25 mouse cellular contexts compared by ENCODE assay signal in the genomic region with DNA sequence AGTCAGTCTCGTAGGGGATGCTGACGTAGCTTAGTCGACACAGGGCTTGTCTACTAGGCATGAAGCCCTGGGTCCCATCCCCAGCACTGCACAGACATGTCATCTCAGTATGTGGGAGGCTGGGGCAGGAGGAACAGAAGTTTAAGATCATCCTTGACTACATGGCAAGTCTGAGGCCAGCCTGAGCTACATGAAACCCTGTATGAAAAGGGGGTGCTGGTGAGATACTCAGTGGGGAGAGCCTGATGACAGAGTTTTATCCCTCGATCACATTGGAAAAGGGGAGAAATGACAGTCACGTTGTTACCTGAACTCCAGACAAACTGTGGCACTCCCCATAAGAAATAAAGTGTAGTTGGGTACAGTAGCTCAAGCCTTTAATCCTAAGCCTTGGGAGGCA. TPM values are rescaled to one million over a fixed set of nuclear protein-coding genes. Genes with fewer than 3 reads are reported as not detected.
"Had no signal": no experiment of that assay in that cellular context is flagged by ENCODE, and none has a peak within 500 bp of the region (broad histone marks: within the 10 kb centered on the region; RNA-seq: fewer than 3 reads in every experiment).

No protein-coding gene starts in this region.

- DNase-seq: kidney, adult 8-10 months; kidney, postnatal 10 days; kidney, postnatal 36 days; layer of hippocampus, postnatal 36 days; lung, adult 18-20 months; lung, postnatal 36 days; right cerebral cortex, adult 18-20 months; right cerebral cortex, postnatal 14 days; right cerebral cortex, postnatal 4 days; thymus, adult 2 months; thymus, postnatal 14 days; thymus, postnatal 4 days had no signal

- H3K36me3 ChIP-seq: lung, embryonic 15.5 days; neural tube, embryonic 12.5 days had no signal

- H3K27me3 ChIP-seq: kidney, embryonic 15.5 days; limb, embryonic 15.5 days; lung, embryonic 15.5 days; midbrain, embryonic 15.5 days; neural tube, embryonic 12.5 days had no signal

- H3K9me3 ChIP-seq: kidney, embryonic 15.5 days; limb, embryonic 12.5 days; limb, embryonic 15.5 days; lung, embryonic 15.5 days; midbrain, embryonic 10.5 days; midbrain, embryonic 15.5 days; neural tube, embryonic 12.5 days; neural tube, embryonic 15.5 days had no signal

- H3K27ac ChIP-seq: left cerebral cortex, adult 2 months; limb, embryonic 12.5 days; limb, embryonic 15.5 days; liver, embryonic 14.5 days; midbrain, embryonic 15.5 days; neural tube, embryonic 12.5 days; neural tube, embryonic 15.5 days had no signal

- H3K4me3 ChIP-seq: kidney, embryonic 15.5 days; left cerebral cortex, adult 2 months; limb, embryonic 12.5 days; limb, embryonic 15.5 days; lung, embryonic 15.5 days; megakaryocyte, embryonic 14.5 days; midbrain, embryonic 10.5 days; midbrain, embryonic 15.5 days; neural tube, embryonic 12.5 days; neural tube, embryonic 15.5 days had no signal

- H3K9ac ChIP-seq: kidney, embryonic 15.5 days; limb, embryonic 12.5 days; limb, embryonic 15.5 days; liver, embryonic 14.5 days; lung, embryonic 15.5 days; midbrain, embryonic 15.5 days; neural tube, embryonic 12.5 days; neural tube, embryonic 15.5 days had no signal

- H3K4me2 ChIP-seq: limb, embryonic 12.5 days; limb, embryonic 15.5 days; lung, embryonic 15.5 days; midbrain, embryonic 15.5 days; neural tube, embryonic 12.5 days; neural tube, embryonic 15.5 days had no signal

- ATAC-seq: midbrain, embryonic 15.5 days had no signal

RNA-seq across cellular contexts. Expression of a gene that starts 12.3 kb away (rescaled TPM):
- total RNA-seq: layer of hippocampus, postnatal 10 days; layer of hippocampus, postnatal 36 days; left cerebral cortex, postnatal 4 days had no signal
- polyA plus RNA-seq: limb, embryonic 12.5 days; liver, embryonic 14.5 days had no signal
